Mouse (Mus musculus) CH12.LX (cell line): ENCODE results near the gene Aldh3a1. TPM values are rescaled to one million over a fixed set of nuclear protein-coding genes. Genes with fewer than 3 reads are reported as not detected.

Source experiments
- DNase-seq: peaks from one replicate; pipeline ENCODE4 v3.0.0-alpha.2; 2013; ENCODE audit errors: extremely low read depth
- H3K27ac ChIP-seq: 2 replicates; pipeline ENCODE4 v1.5.1; 2012; ENCODE audit warnings: low read depth, mild to moderate bottlenecking, control low read depth, moderate library complexity; ENCODE audit not compliant: insufficient read depth
- H3K27me3 ChIP-seq: replicated peaks from 2 replicates; pipeline ENCODE3; 2012; ENCODE audit warnings: inconsistent platforms
- H3K36me3 ChIP-seq, 2 experiments: replicated peaks in 1 of 2; 2 replicates each; pipeline versions ENCODE3 to v1.6.1; 2012; ENCODE audit warnings: inconsistent platforms in 1 of 2, low read length in 1 of 2, mild to moderate bottlenecking in 1 of 2, mixed read lengths in 1 of 2, moderate library complexity in 1 of 2; ENCODE audit not compliant: control insufficient read depth in 1 of 2, insufficient read depth in 1 of 2
- H3K4me1 ChIP-seq, 2 experiments: 2 replicates each; pipeline ENCODE4 v1.6.1; 2012; ENCODE audit warnings: inconsistent platforms in 1 of 2, moderate library complexity in 1 of 2; ENCODE audit not compliant: insufficient read depth in 2 of 2, control insufficient read depth in 1 of 2
- H3K4me2 ChIP-seq: 2 replicates; pipeline ENCODE4 v1.6.1; 2012; ENCODE audit warnings: low read depth, mild to moderate bottlenecking, control low read depth; ENCODE audit not compliant: poor library complexity, insufficient read depth, severe bottlenecking
- H3K4me3 ChIP-seq, 3 experiments: fragments of 150-350 bp in 1 of 3; sonication (generic) in 1 of 3; replicated peaks in 1 of 3; 2 replicates each; pipeline versions ENCODE3 to v1.5.1; 2011 to 2012; ENCODE audit warnings: low read depth in 2 of 3, low read length in 2 of 3, mild to moderate bottlenecking in 2 of 3, moderate library complexity in 2 of 3, control low read depth in 1 of 3, improper control_type of control experiment in 1 of 3, inconsistent platforms in 1 of 3, mixed read lengths in 1 of 3; ENCODE audit not compliant: poor library complexity in 1 of 3
- H3K79me2 ChIP-seq: replicated peaks from 2 replicates; pipeline ENCODE4 v1.6.1; 2012; ENCODE audit warnings: mild to moderate bottlenecking, moderate library complexity; ENCODE audit not compliant: control insufficient read depth, poor library complexity, insufficient read depth, severe bottlenecking; ENCODE audit errors: extremely low read depth
- H3K9ac ChIP-seq: 2 replicates; pipeline ENCODE4 v1.6.1; 2012; ENCODE audit warnings: low read depth, mild to moderate bottlenecking, control low read depth, moderate library complexity; ENCODE audit not compliant: insufficient read depth
- H3K9me3 ChIP-seq: replicated peaks from 2 replicates; pipeline ENCODE3; 2012; ENCODE audit warnings: low read length, inconsistent platforms, mixed read lengths
- BHLHE40 ChIP-seq: IDR thresholded peaks from 2 replicates; pipeline ENCODE4 v1.6.1; 2011; ENCODE audit warnings: mild to moderate bottlenecking, low read depth, low read length, improper control_type of control experiment
- CTCF ChIP-seq, 2 experiments: IDR thresholded peaks in 1 of 2; conservative IDR thresholded peaks in 1 of 2; 2 replicates each; pipeline ENCODE4 v1.5.1; 2011 to 2012; ENCODE audit warnings: low read depth in 2 of 2, low read length in 2 of 2, improper control_type of control experiment in 1 of 2, inconsistent platforms in 1 of 2, mild to moderate bottlenecking in 1 of 2, moderate library complexity in 1 of 2
- ELF1 ChIP-seq: IDR thresholded peaks from 2 replicates; pipeline ENCODE4 v1.6.1; 2014; ENCODE audit warnings: low read depth, mild to moderate bottlenecking, inconsistent platforms, low read length, improper control_type of control experiment
- EP300 ChIP-seq: IDR thresholded peaks from 2 replicates; pipeline ENCODE4 v1.6.1; 2011; ENCODE audit warnings: low read length, improper control_type of control experiment
- ETS1 ChIP-seq: conservative IDR thresholded peaks from 2 replicates; pipeline ENCODE4 v1.6.1; 2012; ENCODE audit warnings: low read depth, mild to moderate bottlenecking, inconsistent platforms, low read length, improper control_type of control experiment, moderate library complexity
- GABPA ChIP-seq: IDR thresholded peaks from 2 replicates; pipeline ENCODE4 v1.6.1; 2012; ENCODE audit warnings: low read depth, low read length, improper control_type of control experiment, inconsistent platforms; ENCODE audit not compliant: insufficient replicate concordance
- MAFK ChIP-seq: IDR thresholded peaks from 2 replicates; pipeline ENCODE4 v1.6.1; 2011; ENCODE audit warnings: low read length, improper control_type of control experiment; ENCODE audit not compliant: insufficient replicate concordance
- NRF1 ChIP-seq: IDR thresholded peaks from 2 replicates; pipeline ENCODE4 v1.6.1; 2014; ENCODE audit warnings: low read depth, mild to moderate bottlenecking, inconsistent platforms, low read length, improper control_type of control experiment, moderate library complexity
- RAD21 ChIP-seq: IDR thresholded peaks from 2 replicates; pipeline ENCODE4 v1.6.1; 2011; ENCODE audit warnings: low read depth, mild to moderate bottlenecking, low read length, improper control_type of control experiment, moderate library complexity
- SIN3A ChIP-seq: IDR thresholded peaks from 2 replicates; pipeline ENCODE4 v1.6.1; 2012; ENCODE audit warnings: low read length, improper control_type of control experiment, inconsistent platforms
- SMC3 ChIP-seq: IDR thresholded peaks from 2 replicates; pipeline ENCODE4 v1.6.1; 2011; ENCODE audit warnings: low read depth, low read length, improper control_type of control experiment
- TBP ChIP-seq: conservative IDR thresholded peaks from 2 replicates; pipeline ENCODE4 v1.6.1; 2011; ENCODE audit warnings: low read depth, low read length, improper control_type of control experiment
- TCF12 ChIP-seq: IDR thresholded peaks from 2 replicates; pipeline ENCODE4 v1.6.1; 2014; ENCODE audit warnings: low read depth, mild to moderate bottlenecking, inconsistent platforms, low read length, improper control_type of control experiment
- USF1 ChIP-seq: IDR thresholded peaks from 2 replicates; pipeline ENCODE4 v1.6.1; 2014; ENCODE audit warnings: low read depth, mild to moderate bottlenecking, inconsistent platforms, low read length, improper control_type of control experiment
- ZC3H11A ChIP-seq: IDR thresholded peaks from 2 replicates; pipeline ENCODE4 v1.6.1; 2012; ENCODE audit warnings: low read depth, mild to moderate bottlenecking, inconsistent platforms, low read length, improper control_type of control experiment
- ZNF384 ChIP-seq: IDR thresholded peaks from 2 replicates; pipeline ENCODE4 v1.6.1; 2012; ENCODE audit warnings: low read depth, low read length, improper control_type of control experiment, inconsistent platforms
- dilution Hi-C: fragments of 300-500 bp; cut with MboI; formaldehyde crosslinking; loops from 2 replicates; pipeline ENCODE4 v1.14.3; 2020; ENCODE audit warnings: low sequenced_read_pairs; ENCODE audit not compliant: extremely low pct_unique_long_range_greater_than_20kb, extremely low pct_ligation_motif_present
- in situ Hi-C: fragments of 300-500 bp; cut with MboI; formaldehyde crosslinking; loops from 3 replicates; pipeline ENCODE4 v1.14.3; 2019; ENCODE audit warnings: low sequenced_read_pairs, low pct_ligation_motif_present, low pct_unique_long_range_greater_than_20kb, mixed read lengths
- polyA plus RNA-seq: library from polyadenylated mRNA; unstranded; fragments of >175 nt; gene quantifications from 2 replicates; pipeline ENCODE4 v1.2.1, GENCODE M21; 2012; ENCODE audit warnings: low read depth; ENCODE audit not compliant: insufficient read length
- total RNA-seq, 2 experiments: library from RNA; depleted of rRNA; stranded (reverse); fragments of 300-350 nt in 1 of 2; fragments of >200 nt in 1 of 2; gene quantifications; 2 replicates each; pipeline ENCODE4 v1.2.3; 2012 to 2014

Aldh3a1 gene
- total and polyA plus RNA-seq, 3 experiments, result 0.12 to 0.25 (median 0.13) TPM

GRCm38 (mm10) chr11:61220156-61220881, 13.0 kb downstream of the Aldh3a1 start:
- H3K27ac ChIP-seq, result no peak overlapping the region
- TF ChIP-seq SIN3A (no peak), TBP (no peak), RAD21 (peak; percentile 13), ZNF384 (no peak), ELF1 (no peak), SMC3 (peak; percentile 69), MAFK (no peak), CTCF (conservative IDR thresholded peaks at IDR 0.05 in 1 of 2, IDR thresholded peaks at IDR 0.05 in 1 of 2; ENCODE audit: low read depth in 2 of 2, low read length in 2 of 2) (peak in 1 of 2 experiments; percentile 63; a peak in 2 of 4 replicates), TCF12 (no peak)
- TF ChIP-seq, all 38 proteins: peak for 3
- dilution Hi-C loops (no loop called here), in situ Hi-C loops (no loop called here)
- Histone ChIP-seq H3K4me2 (no peak overlapping the region), H3K27me3 (no peaks in the 10 kb centered on the region), H3K79me2 (no peaks in the 10 kb centered on the region), H3K36me3 (no peaks in the 10 kb centered on the region), H3K9ac (no peak overlapping the region), H3K4me3 (no peak overlapping the region), H3K4me1 (peaks cover 0 to 5% of the 10 kb centered on the region in 2 experiments; a peak in 2 of 4 replicates), H3K9me3 (no peaks in the 10 kb centered on the region)
- peak; percentile 12 for DNase-seq

DNA sequence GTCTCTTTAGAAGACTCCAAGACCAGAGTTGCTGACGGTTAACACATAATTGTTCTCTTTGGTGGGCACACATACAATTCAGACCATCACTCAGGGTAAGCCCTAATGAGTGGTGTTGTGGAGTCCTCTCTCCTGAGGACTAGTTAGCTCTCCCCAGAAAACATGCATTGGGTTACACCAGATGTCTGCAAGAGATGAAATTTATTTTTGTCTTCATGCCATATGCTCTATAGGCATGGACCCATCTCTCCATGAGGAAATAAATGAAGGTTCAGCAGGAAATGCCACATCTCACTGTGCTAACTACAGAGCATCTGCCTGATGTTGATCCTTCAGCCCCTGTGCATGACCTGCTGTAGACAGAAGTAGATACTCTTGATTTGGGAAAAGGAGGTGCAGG, 14.7 kb downstream of the Aldh3a1 start:
- in situ Hi-C loops, result no loop called here

DNA sequence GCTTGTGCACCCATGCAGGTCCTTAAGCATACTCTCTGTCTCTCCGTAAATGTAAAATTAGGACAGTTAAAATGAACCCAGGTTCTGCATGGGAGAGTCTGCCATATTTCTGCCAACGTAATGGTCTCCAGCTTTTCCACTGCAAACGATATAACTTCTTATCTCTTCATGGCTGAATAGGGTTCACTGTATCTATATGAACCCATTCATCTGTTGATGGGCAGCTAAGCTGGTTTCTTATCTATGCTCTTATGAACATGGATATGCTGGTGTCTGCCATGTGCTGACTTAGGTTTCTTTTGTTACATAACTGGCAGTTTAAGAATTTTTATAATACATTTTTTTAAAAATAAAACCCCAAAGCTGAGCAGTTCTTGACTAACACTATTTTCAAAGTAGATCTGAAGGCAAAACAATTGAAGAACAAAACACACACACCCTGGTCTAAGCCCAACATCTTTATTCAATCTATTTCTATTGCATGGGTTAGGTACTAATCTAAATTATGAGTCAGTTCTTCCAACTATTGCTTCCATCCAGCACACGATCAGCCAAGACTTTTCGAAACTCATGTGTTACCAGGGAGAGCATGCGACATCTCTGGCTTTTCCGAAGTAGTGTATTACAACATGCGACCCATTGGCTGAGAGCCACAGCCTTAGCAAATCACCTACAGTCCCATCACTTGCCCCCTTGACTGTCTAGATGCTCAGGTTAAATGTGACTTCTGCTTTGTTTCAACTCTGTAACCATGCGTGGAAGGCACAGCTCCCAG, 15.8 kb downstream of the Aldh3a1 start:
- Histone ChIP-seq H3K9me3 (no peaks in the 10 kb centered on the region), H3K36me3 (no peaks in the 10 kb centered on the region), H3K27me3 (no peaks in the 10 kb centered on the region), H3K79me2 (no peaks in the 10 kb centered on the region), H3K4me3 (no peak overlapping the region), H3K4me1 (peaks cover 9 to 17% of the 10 kb centered on the region in 2 experiments), H3K4me2 (no peak overlapping the region), H3K9ac (no peak overlapping the region), H3K27ac (no peak overlapping the region)
- DNase-seq, result no peak
- dilution Hi-C loops (no loop called here), in situ Hi-C loops (no loop called here)
- no peak for TF ChIP-seq SMC3
- TF ChIP-seq EP300, result no peak
- no peak for TF ChIP-seq NRF1
- TF ChIP-seq ZC3H11A, result no peak
- TF ChIP-seq TBP, result no peak
- TF ChIP-seq GABPA, result no peak
- TF ChIP-seq SIN3A, result no peak
- TF ChIP-seq USF1, result no peak
- TF ChIP-seq MAFK, result no peak
- no peak for TF ChIP-seq ETS1
- TF ChIP-seq BHLHE40, result no peak

More for the DNA sequence above, 14.7 kb downstream of the Aldh3a1 start:
- Histone ChIP-seq H3K36me3 (no peaks in the 10 kb centered on the region), H3K9me3 (no peaks in the 10 kb centered on the region), H3K4me3 (no peak overlapping the region), H3K27me3 (no peaks in the 10 kb centered on the region), H3K9ac (no peak overlapping the region), H3K4me1 (peaks cover 9 to 17% of the 10 kb centered on the region in 2 experiments), H3K4me2 (no peak overlapping the region), H3K27ac (no peak overlapping the region), H3K79me2 (no peaks in the 10 kb centered on the region)
- dilution Hi-C loops, result no loop called here
- TF ChIP-seq MAFK, result no peak
- DNase-seq, result no peak
